Comparison of ENCODE assay signal across 21 mouse cellular contexts in genomic region chr3:146768360-146768759, GRCm38 (mm10). TPM values are rescaled to one million over a fixed set of nuclear protein-coding genes. Genes with fewer than 3 reads are reported as not detected.
DNase-seq lines count a peak whose midpoint lies in the region; ATAC-seq and TF ChIP-seq lines count a peak whose summit lies in the region.
"Had no signal": no experiment of that assay in that cellular context is flagged by ENCODE, and none has a peak within 500 bp of the region (broad histone marks: within the 10 kb centered on the region; RNA-seq: fewer than 3 reads in every experiment).

No protein-coding gene starts in this region.

- no peaks in the 10 kb centered on the region for H3K27me3 ChIP-seq in hindbrain, embryonic 12.5 days
- H3K27me3 ChIP-seq in hindbrain, embryonic 11.5 days (ENCODE audit: control insufficient read depth, insufficient read depth, low read length), result no peaks in the 10 kb centered on the region
- no peaks in the 10 kb centered on the region for H3K27me3 ChIP-seq in forebrain, postnatal 0 days (ENCODE audit: insufficient read depth, low read length)
- no peaks in the 10 kb centered on the region for H3K27me3 ChIP-seq in midbrain, postnatal 0 days (ENCODE audit: insufficient read depth, low read length)
- H3K27me3 ChIP-seq: Patski; stomach, embryonic 15.5 days had no signal

- 87% methylated on average over 5 of the region's 5 CpGs for WGBS in hindbrain, embryonic 12.5 days
- WGBS in hindbrain, embryonic 11.5 days, result 95% methylated on average over 5 of the region's 5 CpGs
- WGBS in forebrain, postnatal 0 days, result 67% methylated on average over 5 of the region's 5 CpGs
- WGBS in midbrain, postnatal 0 days, result 74% methylated on average over 5 of the region's 5 CpGs

- no peaks in the 10 kb centered on the region; the same call in 1 of the 2 replicates for H3K36me3 ChIP-seq in hindbrain, embryonic 12.5 days
- H3K36me3 ChIP-seq in hindbrain, embryonic 11.5 days (ENCODE audit: control insufficient read depth, insufficient read depth, low read length), result no peaks in the 10 kb centered on the region
- H3K36me3 ChIP-seq in forebrain, postnatal 0 days (ENCODE audit: insufficient read depth), result no peaks in the 10 kb centered on the region
- H3K36me3 ChIP-seq in midbrain, postnatal 0 days (ENCODE audit: insufficient read depth, low read length), result no peaks in the 10 kb centered on the region
- H3K36me3 ChIP-seq: stomach, embryonic 15.5 days had no signal

- H3K4me1 ChIP-seq in hindbrain, embryonic 12.5 days, result peaks cover 30% of the 10 kb centered on the region
- H3K4me1 ChIP-seq in hindbrain, embryonic 11.5 days (replicated peaks; ENCODE audit: control insufficient read depth, insufficient read depth, low read length), result no peaks in the 10 kb centered on the region; the same call in 1 of the 2 replicates
- peaks cover 8% of the 10 kb centered on the region; the same call in 1 of the 2 replicates for H3K4me1 ChIP-seq in cortical plate, adult 2 months (ENCODE audit: control insufficient read depth, insufficient read depth, low read length)
- peaks cover 22% of the 10 kb centered on the region; the same call in 1 of the 2 replicates for H3K4me1 ChIP-seq in forebrain, postnatal 0 days (ENCODE audit: insufficient read depth)
- peaks cover 25% of the 10 kb centered on the region for H3K4me1 ChIP-seq in midbrain, postnatal 0 days (ENCODE audit: insufficient read depth, low read length)

- no peak for TF ChIP-seq CTCF in cortical plate, adult 2 months (IDR thresholded peaks at IDR 0.05; ENCODE audit: extremely low read depth, insufficient read depth, low read length)
- TF ChIP-seq CTCF in forebrain, postnatal 0 days (IDR thresholded peaks at IDR 0.05; ENCODE audit: low read depth), result no peak
- no peak for TF ChIP-seq CTCF in midbrain, postnatal 0 days (IDR thresholded peaks at IDR 0.05)

- no peak for ATAC-seq in hindbrain, embryonic 12.5 days (ENCODE audit: low FRiP score)
- no peak for ATAC-seq in hindbrain, embryonic 11.5 days (ENCODE audit: low FRiP score)
- ATAC-seq in forebrain, postnatal 0 days, result no peak
- no peak for ATAC-seq in midbrain, postnatal 0 days (ENCODE audit: low FRiP score)
- ATAC-seq: activated CD4-positive, CD25-positive, alpha-beta regulatory T cell, adult 4 months; Patski had no signal

- H3K4me2 ChIP-seq in hindbrain, embryonic 12.5 days (replicated peaks), result peak overlapping the region; percentile 35
- H3K4me2 ChIP-seq in hindbrain, embryonic 11.5 days (replicated peaks; ENCODE audit: low read depth, low read length), result no peak overlapping the region
- peak overlapping the region; percentile 53 for H3K4me2 ChIP-seq in forebrain, postnatal 0 days (ENCODE audit: low read depth)
- H3K4me2 ChIP-seq in midbrain, postnatal 0 days (ENCODE audit: low read depth, low read length, poor library complexity, severe bottlenecking), result peak overlapping the region; percentile 55
- H3K4me2 ChIP-seq: heart, embryonic 11.5 days; liver, embryonic 11.5 days; lung, embryonic 14.5 days; stomach, embryonic 15.5 days had no signal

- no peak overlapping the region for H3K9ac ChIP-seq in hindbrain, embryonic 12.5 days
- H3K9ac ChIP-seq in hindbrain, embryonic 11.5 days (ENCODE audit: low read depth, low read length), result no peak overlapping the region
- H3K9ac ChIP-seq in forebrain, postnatal 0 days, result peak overlapping the region; percentile 51
- H3K9ac ChIP-seq in midbrain, postnatal 0 days (replicated peaks; ENCODE audit: low read length, poor library complexity, severe bottlenecking), result peak overlapping the region; percentile 54; the same call in 1 of the 2 replicates
- H3K9ac ChIP-seq: lung, embryonic 14.5 days; stomach, embryonic 15.5 days had no signal

- no peak for DNase-seq in hindbrain, embryonic 11.5 days (ENCODE audit: low spot score)
- no peak for DNase-seq in forebrain, postnatal 0 days
- DNase-seq in midbrain, postnatal 0 days (ENCODE audit: low spot score), result no peak
- no peak for DNase-seq in left cerebral cortex, adult 8-10 months (ENCODE audit: low spot score in 2 of 2)
- DNase-seq in thymus, postnatal 25 days, result no peak
- no peak for DNase-seq in frontal cortex, postnatal 36 days (ENCODE audit: low spot score in 2 of 2)
- DNase-seq: adrenal gland, postnatal 25 days; gastrocnemius, postnatal 36 days; heart, postnatal 14 days; kidney, adult 9 months; kidney, postnatal 36 days; lung, embryonic 14.5 days had no signal

- peak; percentile 65 for TF ChIP-seq POLR2A in cortical plate, adult 2 months (IDR thresholded peaks at IDR 0.05; ENCODE audit: extremely low read depth, insufficient read depth, low read length)

- no peaks in the 10 kb centered on the region for H3K9me3 ChIP-seq in hindbrain, embryonic 12.5 days (replicated peaks)
- no peaks in the 10 kb centered on the region for H3K9me3 ChIP-seq in hindbrain, embryonic 11.5 days (ENCODE audit: control insufficient read depth, low read length)
- H3K9me3 ChIP-seq in forebrain, postnatal 0 days (ENCODE audit: low read length), result no peaks in the 10 kb centered on the region
- no peaks in the 10 kb centered on the region for H3K9me3 ChIP-seq in midbrain, postnatal 0 days (ENCODE audit: low read length)
- H3K9me3 ChIP-seq: limb, embryonic 10.5 days; stomach, embryonic 15.5 days had no signal

- H3K4me3 ChIP-seq in hindbrain, embryonic 12.5 days, result 0 out of 2 replicates have a peak overlapping the region, but pooled peaks have one; percentile 21
- H3K4me3 ChIP-seq in hindbrain, embryonic 11.5 days (ENCODE audit: low read depth, low read length), result no peak overlapping the region
- peak overlapping the region; percentile 53 for H3K4me3 ChIP-seq in cortical plate, adult 2 months (ENCODE audit: insufficient read depth, low read length)
- H3K4me3 ChIP-seq in forebrain, postnatal 0 days (ENCODE audit: low read depth, low read length), result peak overlapping the region; percentile 41
- peak overlapping the region; percentile 45 for H3K4me3 ChIP-seq in midbrain, postnatal 0 days (ENCODE audit: low read depth, low read length)
- H3K4me3 ChIP-seq: limb, embryonic 10.5 days; stomach, embryonic 15.5 days had no signal

- H3K27ac ChIP-seq in hindbrain, embryonic 12.5 days, result no peak overlapping the region
- no peak overlapping the region for H3K27ac ChIP-seq in hindbrain, embryonic 11.5 days (ENCODE audit: low read depth, low read length)
- peak overlapping the region; percentile 47; the same call in 1 of the 2 replicates for H3K27ac ChIP-seq in cortical plate, adult 2 months (ENCODE audit: insufficient read depth, low read length)
- peak overlapping the region; percentile 41; the same call in 1 of the 2 replicates for H3K27ac ChIP-seq in forebrain, postnatal 0 days (ENCODE audit: low read depth, low read length)
- peak overlapping the region; percentile 82 for H3K27ac ChIP-seq in midbrain, postnatal 0 days (ENCODE audit: low read depth, low read length)
- H3K27ac ChIP-seq: limb, embryonic 10.5 days; macrophage; stomach, embryonic 15.5 days had no signal

RNA-seq across cellular contexts. Expression of gene Prkacb, which starts 44.4 kb away (rescaled TPM):
- polyA plus RNA-seq in hindbrain, embryonic 12.5 days (2016; fragmentation: Nextera tagmentation; extraction: Ambion mirVana), result 102 and 112 TPM in 2 replicates
- 64.8 and 70.8 TPM in 2 replicates for polyA plus RNA-seq in hindbrain, embryonic 11.5 days (2014; fragmentation: Nextera tagmentation; extraction: Ambion mirVana)
- polyA plus RNA-seq in cortical plate, adult 2 months (2012; rRNA removed), result 241 and 258 TPM in 2 replicates
- 320 and 369 TPM in 2 replicates for total RNA-seq in forebrain, postnatal 0 days (2014; rRNA removed)
- 161 and 208 TPM in 2 replicates for polyA plus RNA-seq in forebrain, postnatal 0 days (2015; fragmentation: Nextera tagmentation; extraction: Ambion mirVana)
- total RNA-seq in midbrain, postnatal 0 days (2014; rRNA removed), result 311 and 350 TPM in 2 replicates
- 220 and 221 TPM in 2 replicates for polyA plus RNA-seq in midbrain, postnatal 0 days (2015; fragmentation: Nextera tagmentation; extraction: Ambion mirVana)
- 100 to 1,000 TPM; 401 to 436 (median 430) TPM for total RNA-seq in left cerebral cortex, adult 8-10 months (2022)

Comparison
In these comparisons a context has a peak if more than half of its experiments do, and no peak if none do; other contexts are left out.
1. H3K27ac ChIP-seq: peak in cortical plate, adult 2 months (single experiment), forebrain, postnatal 0 days (single experiment) and midbrain, postnatal 0 days (single experiment); none in hindbrain, embryonic 12.5 days (single experiment) and hindbrain, embryonic 11.5 days (single experiment).
2. H3K9ac ChIP-seq: peak in forebrain, postnatal 0 days (single experiment) and midbrain, postnatal 0 days (single experiment); none in hindbrain, embryonic 12.5 days (single experiment) and hindbrain, embryonic 11.5 days (single experiment).